Mouse (Mus musculus) 3134 (cell line): ENCODE results near the gene AK157302.
"Not testable (repeated sequence)": the region's sequence is repeated elsewhere in the genome, so short reads cannot be mapped to it uniquely, and the experiment has no call there.

Source experiments
- DNase-seq: peaks from one replicate; pipeline ENCODE4 v3.0.0-alpha.2; 2011; ENCODE audit warnings: low spot score; ENCODE audit not compliant: insufficient read length; ENCODE audit errors: extremely low read depth

Gene AK157302

DNA sequence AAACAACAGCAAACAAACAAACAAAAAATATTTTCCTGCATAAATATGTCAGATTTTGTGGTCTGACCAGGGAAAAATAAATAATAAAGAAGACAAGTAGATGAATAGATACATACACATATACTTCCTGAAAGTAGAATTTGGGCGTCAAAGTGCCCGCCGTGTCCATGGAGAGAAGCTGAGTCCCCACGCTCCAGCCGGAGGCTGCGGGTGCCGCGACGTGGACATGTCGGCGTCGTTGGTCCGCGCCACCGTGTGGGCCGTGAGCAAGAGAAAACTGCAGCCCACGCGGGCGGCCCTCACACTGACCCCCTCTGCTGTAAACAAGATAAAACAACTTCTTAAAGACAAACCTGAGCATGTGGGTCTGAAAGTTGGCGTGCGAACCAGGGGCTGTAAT is at the start of gene AK157302:
Gene AK157302 (plus strand): TSS at position 144 of the 400 bp plus-strand sequence.
- peak; percentile 69 for DNase-seq

DNA sequence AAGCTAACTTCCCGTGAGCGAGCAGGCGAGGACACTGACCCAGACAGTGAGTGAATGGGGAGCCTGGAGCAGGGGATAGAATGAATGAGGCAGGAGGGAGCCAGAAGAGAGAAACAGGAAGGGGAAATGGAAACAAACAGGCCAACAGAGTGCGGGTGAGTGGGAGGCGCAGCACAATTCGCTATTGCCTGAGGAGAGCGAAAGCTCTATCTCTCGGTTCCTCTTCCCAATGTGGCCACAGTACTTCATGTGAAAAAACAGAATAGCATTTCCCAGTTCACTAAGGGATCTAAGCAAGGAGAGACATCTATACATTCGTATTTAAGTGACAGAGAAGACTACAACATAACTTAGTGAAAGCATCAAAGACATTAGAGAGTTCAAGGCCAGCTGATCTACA is 48.2 kb upstream of the AK157302 start:
- DNase-seq = no peak

DNA sequence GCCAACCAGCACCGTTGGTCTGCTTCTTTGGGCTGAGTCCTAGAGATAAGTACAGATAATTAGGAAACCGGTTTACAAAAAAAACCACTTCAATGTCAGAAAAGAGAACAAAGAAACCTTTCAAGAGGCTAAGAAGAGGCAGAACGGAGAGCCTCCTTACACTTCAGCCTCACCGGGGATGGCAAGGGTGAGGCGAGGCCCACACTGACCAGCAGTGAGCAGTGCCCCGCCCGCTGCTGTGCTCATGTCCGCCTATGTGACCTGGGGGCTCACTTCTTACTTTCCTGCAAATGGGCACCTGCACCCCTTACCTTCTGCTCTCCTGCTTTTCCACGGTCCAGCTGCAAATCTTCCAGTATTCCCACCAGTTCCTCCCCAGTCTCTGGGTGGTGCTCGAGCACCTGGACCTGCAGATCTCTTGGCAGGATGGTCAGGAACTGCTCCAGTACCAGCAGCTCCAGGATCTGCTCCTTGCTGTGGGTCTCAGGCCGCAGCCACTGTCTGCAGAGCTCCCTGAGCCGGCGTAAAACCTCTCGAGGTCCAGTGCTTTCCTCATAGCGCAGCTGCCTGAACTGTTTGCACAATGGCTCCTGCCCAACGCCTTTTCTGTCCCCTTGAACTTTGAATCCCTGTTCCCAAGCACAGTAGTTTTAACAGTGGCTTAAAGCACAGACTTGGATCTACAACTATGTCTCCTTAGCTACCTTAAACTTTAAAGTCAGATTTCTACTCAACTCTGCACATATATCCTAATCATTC is 47.0 kb upstream of the AK157302 start:
- DNase-seq = no peak

DNA sequence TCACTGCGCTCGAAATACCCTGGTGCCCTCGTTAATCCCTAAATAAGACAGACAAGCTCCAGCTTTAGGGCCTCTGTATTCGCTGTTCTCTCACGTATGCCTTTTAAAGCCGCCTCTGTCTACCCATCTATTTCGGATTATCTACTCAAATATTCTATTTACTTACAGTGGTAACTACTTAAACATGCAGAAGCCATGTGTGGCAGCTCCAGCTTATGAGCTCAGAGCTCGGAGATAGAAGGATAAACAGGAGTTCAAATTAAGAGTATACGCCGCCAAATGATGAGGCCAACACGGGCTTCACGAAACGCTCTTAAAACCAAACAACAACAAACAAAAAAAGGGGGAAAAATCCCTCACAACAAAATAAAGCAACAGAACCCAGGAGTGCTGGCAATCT is 42.0 kb upstream of the AK157302 start:
- DNase-seq = no peak

DNA sequence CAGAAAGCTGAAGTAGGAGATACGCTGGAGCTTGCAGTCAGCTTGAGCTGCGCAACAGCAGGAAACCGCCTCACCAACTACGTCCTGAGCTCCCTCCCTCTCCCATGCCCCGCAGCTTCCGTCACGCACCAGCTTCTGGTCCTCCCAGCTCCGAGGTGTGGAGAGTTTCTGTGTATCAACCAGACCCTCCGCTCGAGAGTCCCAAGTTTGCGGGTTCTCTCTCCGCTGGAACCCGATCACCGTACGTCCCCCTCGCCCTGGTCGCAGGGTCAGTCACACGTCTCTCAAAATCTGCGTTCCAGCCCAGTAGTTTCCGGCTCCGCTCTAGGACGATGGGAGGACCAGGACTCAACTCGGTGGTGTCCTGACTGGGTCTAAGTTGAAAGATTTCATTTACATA is 41.6 kb upstream of the AK157302 start, which contains the start of gene Zscan26:
Gene Zscan26 (minus strand): TSS at position 282 of the 400 bp plus-strand sequence.
- DNase-seq = peak; percentile 89

DNA sequence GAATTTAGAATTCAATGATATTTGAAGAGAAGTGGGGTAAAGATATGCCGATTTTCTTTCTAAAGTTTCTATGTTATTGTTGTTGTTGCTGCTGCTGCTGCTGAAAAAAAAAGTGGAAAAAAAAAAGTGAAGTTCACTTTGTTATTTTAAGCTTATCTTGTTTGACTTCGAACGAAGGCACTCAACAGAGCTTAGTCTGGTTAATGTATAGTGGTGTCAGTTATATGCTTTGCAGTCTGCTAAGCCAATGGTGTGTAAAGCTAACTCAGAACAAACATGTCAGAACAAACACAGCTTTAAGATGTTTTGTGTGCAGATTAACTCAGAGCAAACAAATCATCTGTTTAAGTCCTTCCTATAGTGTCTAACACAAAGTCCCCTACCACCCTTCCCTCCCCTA is 40.9 kb upstream of the AK157302 start:
- no peak for DNase-seq

DNA sequence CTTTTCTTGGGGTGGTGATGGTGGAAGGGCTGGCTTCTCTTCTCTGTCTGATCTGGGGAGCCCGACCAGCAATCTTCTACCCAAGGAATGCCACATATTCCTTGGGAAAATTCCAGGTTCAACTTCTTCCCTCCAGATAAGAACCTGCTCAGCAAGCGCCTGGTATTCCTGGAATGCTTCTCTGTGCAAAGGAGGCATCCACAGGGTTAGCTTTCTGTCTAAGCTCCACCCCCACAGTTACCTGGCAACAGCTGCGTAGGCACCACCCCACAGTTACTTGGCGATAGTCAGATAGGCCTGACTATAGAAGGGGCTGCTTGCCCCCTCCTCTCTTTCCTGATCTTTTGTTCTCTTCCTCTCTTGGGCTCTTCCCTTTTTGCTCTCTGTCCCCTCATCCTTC is 38.7 kb upstream of the AK157302 start:
- DNase-seq = no peak

DNA sequence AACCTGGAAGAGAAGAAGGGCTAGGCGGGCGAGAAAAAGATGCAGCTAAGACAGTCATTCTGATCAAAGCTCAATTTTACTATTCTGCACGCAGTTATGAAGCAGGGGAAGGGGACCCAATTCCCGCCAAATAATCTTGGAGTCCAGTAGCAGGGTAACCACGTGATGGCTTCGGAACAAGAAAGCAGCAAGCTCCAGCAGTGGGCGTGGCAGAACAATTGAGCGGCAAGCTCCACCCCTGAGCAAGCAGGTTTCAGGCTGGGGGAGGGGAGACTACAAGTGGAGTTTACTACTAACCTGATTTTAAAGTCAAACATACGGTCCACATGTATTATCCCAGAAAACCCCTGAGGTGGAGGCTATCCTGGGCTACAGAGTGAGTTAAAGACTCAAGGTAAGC is 32.5 kb upstream of the AK157302 start:
- DNase-seq = not testable (repeated sequence)

DNA sequence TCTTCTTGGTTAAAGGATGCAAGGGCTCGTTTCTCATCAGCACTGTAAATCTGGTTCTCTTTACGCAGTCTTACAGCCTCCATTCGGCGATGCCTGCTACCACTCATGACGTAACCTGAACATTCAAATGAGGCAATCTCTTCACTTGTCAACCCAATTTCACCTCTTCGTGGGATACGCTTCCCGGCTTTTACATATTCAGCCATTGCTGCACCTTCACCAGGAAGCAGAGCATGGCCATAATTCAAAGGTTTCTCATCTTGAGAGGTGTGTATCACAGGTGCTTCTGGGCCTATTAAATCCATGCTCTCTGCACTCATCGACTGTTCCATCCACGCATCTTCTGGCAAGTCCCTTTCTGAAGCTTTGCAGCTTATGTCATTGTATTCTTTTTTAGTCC is 27.7 kb upstream of the AK157302 start:
- DNase-seq = no peak

DNA sequence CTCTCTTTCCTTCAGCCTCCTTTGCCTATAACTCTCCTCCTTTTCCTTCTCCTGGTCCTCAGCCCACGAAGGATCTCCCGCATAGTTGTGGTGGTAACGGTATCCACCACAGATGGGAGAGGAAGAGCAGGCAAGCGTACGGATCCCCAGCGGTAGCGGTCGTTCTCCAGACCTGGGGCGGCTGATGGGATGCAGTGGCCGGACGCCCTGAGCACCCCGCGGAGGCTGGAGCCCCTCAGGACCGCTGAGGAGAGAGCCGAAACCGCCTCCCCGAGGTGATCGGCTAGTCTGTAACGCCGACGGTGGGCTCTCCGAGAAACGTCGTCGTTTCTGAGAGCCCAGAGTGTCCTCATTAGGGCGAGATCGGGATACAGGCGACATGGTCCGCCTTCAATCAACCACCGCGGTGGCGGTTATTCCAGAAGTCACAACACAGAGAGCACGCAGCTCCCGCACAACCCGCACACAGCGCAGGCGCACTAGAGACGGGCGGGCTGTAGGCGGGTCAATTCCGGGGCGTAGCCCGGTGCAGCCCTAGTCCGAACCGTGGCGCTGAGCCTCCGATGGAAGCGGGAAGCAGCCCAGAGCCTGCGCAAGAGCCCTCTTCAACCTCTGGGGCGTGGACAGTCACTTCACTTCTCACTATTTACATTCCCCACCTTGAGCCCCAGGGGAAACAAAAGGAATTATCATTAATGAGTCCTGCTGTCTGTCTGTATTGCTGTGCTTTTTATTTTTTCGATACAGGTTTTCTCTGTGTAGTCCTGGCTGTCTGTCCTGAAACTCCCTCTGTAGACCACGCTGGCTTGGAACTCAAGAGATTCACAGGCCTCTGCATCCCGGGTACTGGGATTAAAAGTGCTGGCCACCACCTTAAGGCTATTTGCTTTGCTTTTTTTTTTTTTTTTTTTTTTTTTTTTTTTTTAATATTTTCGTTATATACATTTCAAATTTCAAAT is 26.7 kb upstream of the AK157302 start, which contains the start of gene Nkapl:
Gene Nkapl (minus strand): TSS at position 449 of the 959 bp plus-strand sequence.
- no peak for DNase-seq

DNA sequence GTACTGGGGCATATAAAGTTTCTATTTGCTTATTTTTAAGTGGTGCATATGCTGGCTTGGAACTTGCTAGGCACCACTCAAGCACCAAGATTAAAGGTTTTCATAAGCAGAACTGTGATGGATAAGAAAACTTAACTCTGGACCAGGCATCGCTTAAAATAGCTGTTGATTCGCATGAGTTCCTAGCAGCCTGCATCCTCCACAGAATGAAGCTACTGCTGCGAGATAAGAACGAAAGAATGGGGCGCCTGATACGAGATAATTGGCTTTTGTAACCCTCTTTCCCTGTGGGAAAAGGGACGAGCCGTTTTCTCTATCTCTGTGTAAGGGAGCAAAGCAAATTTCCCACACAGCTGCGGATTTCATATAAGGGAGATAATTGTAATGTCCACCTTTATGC is 25.9 kb upstream of the AK157302 start:
- DNase-seq = no peak

DNA sequence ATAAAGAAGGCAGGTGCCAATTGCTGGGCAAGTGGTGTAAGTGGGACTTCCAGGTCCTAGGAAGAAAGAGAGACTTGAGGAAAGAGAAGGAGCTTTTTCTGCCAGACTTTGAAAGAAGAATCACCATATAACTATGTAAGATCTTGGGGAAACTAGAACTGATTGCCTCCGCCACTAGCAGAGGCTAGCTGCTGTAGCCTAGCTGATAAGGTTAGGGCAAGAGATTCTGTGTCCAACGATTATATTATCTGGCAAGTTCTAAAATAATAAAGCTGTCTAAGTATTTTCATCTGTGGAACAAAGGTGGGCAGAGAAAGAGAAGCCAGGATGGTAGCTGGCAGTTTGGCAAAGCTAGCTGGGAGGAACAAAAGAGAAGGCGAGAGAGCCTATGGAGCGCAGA is 22.6 kb upstream of the AK157302 start:
- DNase-seq = no peak

DNA sequence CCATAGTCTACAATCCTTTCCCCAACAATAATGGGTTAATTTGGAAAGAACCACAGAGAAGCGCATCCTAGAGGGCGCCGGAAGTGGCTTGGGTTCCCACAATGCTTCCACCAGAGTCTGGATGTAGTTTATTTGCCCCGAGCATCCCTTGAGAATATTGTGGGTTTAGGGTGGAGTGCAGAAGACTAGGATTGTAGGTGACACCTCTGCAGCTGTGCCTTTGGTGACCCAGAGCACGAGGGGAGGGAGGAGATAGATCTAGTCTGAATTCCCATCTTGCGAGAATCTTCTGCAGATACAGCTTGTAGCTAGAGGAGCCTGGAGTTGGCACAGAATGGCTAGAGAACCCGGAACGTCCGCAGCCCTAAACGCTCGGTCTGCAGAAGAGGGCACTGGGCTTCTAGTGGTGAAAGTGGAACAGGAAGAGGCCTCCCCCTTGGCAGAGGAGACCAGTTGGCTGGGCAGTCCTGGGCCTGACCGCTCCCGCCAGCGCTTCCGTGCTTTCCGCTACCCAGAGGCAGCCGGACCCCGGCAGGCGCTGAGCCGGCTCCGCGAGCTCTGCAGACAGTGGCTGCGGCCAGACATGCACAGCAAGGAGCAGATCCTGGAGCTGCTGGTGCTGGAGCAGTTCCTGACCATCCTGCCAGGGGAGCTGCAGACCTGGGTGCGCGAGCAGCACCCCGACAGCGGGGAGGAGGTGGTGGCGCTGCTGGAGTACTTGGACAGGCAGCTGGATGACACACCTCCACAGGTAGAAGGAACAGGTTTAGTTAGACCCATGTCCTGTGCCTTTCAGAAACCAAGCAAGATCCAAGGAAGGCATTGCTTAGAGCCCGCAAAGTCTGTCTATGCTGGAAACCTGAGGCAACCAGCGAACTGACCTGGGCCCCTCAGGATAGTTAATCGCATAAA is 16.0 kb upstream of the AK157302 start, which contains the start of the genes Zkscan4 and Gm10065:
Gene Zkscan4 (plus strand): TSS at position 149 of the 912 bp plus-strand sequence.
Gene Gm10065 (minus strand): TSS at position 683 of the 912 bp plus-strand sequence.
- peak; percentile 57 for DNase-seq

DNA sequence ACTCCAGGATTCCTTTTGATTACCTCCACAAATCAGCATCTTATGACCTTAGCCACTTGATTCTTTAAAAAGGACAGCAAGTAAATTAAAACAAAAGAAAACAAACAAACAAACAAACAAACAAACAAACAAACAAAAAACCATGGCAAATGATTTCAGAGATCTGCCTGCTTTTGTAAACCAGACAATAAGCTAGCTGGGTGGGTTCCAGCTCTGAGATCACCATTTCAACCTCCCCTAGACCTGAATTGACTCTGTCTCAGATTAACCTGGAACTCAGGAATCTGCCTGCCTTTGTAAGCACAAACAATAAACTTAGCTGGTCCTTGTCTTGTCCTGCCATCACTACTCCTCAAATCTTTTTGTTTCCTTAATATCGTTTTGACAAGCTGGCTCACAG is 8.1 kb upstream of the AK157302 start:
- DNase-seq = no peak

DNA sequence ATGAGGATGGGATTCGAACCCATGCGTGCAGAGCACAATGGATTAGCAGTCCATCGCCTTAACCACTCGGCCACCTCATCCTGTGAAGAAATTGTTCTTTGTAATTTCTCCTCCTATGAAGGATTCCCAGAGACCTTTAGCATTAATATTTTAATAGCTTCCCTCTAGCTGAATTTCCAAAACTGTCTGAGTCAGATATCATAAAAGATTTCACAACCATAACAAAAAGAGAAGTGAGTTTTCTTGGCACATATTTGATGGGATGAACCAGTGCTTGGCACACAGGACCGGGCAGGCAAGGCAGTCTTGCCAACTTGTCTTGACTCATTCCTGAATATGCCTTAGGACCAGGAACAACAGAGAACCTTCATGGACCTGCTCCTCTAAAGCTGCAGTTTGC is 2.2 kb upstream of the AK157302 start:
- DNase-seq = peak; percentile 48

DNA sequence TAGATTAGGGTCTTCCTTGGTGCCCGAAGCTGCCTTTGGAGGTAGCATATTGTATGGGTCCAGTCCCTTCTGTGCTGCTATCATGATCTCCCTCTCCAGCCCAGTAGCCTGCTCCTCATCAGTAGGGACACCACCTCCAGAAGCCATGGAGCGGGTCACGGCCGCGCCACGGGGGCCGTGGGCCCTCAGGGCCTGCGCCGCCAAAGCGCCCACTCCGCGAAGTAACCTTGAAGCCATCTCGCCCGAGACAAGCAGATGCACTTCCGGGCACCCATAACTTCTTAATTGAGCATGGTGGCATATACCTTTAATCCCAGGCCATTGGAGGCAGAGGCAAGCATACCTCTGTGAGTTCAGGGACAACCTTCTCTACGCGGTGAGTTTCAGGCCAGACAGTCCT is 6.2 kb downstream of the AK157302 start, which contains the start of gene Gm11273:
Gene Gm11273 (minus strand): TSS at position 237 of the 400 bp plus-strand sequence.
- DNase-seq = not testable (repeated sequence)

DNA sequence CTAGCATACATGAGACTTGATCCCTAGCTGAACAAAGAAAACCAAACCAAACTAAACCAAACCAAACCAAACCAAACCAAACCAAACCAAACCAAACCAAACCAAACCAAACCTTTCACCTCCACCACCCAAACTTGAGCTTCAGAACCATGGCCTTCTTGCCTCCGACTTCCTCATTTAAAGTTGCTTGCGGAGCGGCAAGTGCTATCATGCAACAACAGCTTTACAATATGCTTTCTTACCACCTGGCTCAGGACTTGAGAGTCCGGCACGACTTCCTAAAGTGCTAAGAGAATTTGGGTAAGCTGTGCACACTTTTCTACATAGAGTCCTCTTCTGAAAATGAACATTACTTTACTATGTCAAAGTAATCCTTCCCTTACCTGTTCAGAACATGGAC is 7.3 kb downstream of the AK157302 start:
- DNase-seq = no peak

DNA sequence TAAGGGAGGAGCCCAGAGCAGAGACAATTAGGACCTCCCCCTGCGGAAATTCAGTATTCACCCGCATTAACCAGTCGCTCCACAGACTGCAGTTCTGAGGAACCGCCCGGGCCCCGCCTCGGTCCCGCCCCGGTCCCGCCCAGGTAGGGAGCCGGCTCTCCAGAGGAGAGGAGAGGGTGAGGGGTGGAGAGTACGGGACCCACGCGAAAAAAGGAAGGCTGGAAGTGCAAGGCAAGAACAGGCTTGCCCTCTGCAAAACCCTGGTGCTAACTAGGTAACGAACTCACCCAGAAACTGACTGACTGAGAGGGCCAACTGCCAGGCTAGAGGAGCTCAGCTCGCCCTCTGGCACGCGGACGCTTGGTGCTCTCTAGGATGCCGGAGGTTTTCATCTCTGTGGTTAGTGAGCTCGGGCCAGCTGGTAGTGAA is 11.2 kb downstream of the AK157302 start:
- DNase-seq = peak; percentile 92

DNA sequence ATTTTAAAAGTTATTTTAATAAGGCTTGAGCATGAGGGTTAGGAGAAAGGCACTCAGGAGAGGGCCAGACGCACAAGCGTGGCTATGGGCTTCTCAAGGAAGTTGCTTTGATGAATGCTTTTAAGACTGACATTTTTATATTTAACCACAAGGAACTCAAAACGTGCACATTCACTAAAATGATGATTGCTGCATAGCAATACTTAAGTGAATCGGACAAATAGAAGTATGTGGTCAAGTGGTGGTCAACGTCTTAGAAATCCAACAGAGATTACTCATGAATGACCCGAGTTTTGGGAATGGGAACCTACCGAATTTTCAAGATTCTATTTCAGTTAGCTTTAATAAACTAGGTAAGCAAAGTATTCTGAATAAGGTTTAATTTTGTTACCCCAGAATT is 35.1 kb downstream of the AK157302 start:
- peak; percentile 13 for DNase-seq

DNA sequence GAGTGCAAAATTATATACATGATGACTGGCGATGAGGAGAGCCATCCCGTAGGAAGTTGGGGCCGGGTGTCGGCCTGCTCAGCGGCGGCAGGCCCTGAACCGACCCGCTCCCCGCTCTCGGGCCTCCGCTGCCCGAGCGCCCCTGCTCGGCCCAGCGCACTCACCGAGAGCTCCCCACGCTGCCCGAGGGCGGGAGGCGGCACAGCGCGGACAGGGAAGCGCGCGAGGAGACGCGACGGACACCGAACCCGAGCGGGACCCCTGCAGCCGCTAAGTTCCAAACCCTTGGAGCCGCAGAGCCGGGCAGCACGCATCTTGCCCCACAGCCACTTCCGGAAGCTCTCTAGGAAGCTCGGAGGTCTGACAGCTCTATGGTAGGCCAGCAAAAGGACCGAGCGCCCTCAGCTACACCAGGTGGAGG is 35.8 kb downstream of the AK157302 start, which contains the start of gene Zkscan8:
Gene Zkscan8 (minus strand): TSS at position 340 of the 421 bp plus-strand sequence.
- DNase-seq = peak; percentile 87
